Mouse (Mus musculus) spleen, adult 2 months (tissue): Measurements from ENCODE around the gene Arl14. TPM values are rescaled to one million over a fixed set of nuclear protein-coding genes. Genes with fewer than 3 reads are reported as not detected.
"Not testable (repeated sequence)": the region's sequence is repeated elsewhere in the genome, so short reads cannot be mapped to it uniquely, and the experiment has no call there.

Experiments
- DNase-seq, 2 experiments: peaks; one replicate each; pipeline versions ENCODE4 v3.0.0 to v3.0.0-alpha.2; 2012 to 2021; ENCODE audit warnings: low spot score in 2 of 2, low read depth in 1 of 2
- H3K27ac ChIP-seq: fragments of 200-500 bp; 2 replicates; pipeline ENCODE4 v1.5.1; 2012; ENCODE audit warnings: low read length, inconsistent platforms; ENCODE audit not compliant: insufficient read depth
- H3K27me3 ChIP-seq: fragments of 200-500 bp; 2 replicates; pipeline ENCODE4 v1.6.1; 2012; ENCODE audit warnings: mild to moderate bottlenecking, moderate library complexity, low read length, inconsistent platforms; ENCODE audit not compliant: control insufficient read depth, insufficient read depth
- H3K36me3 ChIP-seq: fragments of 200-500 bp; 2 replicates; pipeline ENCODE4 v1.6.1; 2012; ENCODE audit warnings: mild to moderate bottlenecking, low read length, inconsistent platforms; ENCODE audit not compliant: control insufficient read depth, insufficient read depth
- H3K4me1 ChIP-seq: fragments of 200-500 bp; 2 replicates; pipeline ENCODE4 v1.6.1; 2011; ENCODE audit warnings: inconsistent platforms; ENCODE audit not compliant: control insufficient read depth, insufficient read depth, insufficient read length
- H3K4me3 ChIP-seq: fragments of 200-500 bp; 2 replicates; pipeline ENCODE4 v1.5.1; 2011; ENCODE audit warnings: mild to moderate bottlenecking, inconsistent platforms; ENCODE audit not compliant: insufficient read depth, insufficient read length; ENCODE audit errors: extremely low read depth
- CTCF ChIP-seq: fragments of 200-500 bp; IDR thresholded peaks from 2 replicates; pipeline ENCODE4 v1.5.1; 2011; ENCODE audit warnings: mild to moderate bottlenecking, inconsistent platforms; ENCODE audit not compliant: insufficient read depth, insufficient read length, insufficient replicate concordance; ENCODE audit errors: extremely low read depth
- POLR2A ChIP-seq: fragments of 200-500 bp; IDR thresholded peaks from 2 replicates; pipeline ENCODE4 v1.6.1; 2011; ENCODE audit warnings: low read depth, low read length, inconsistent platforms
- WGBS: fragments of 180-500 bp; shearing (Covaris S2); methylation state at CpG from one replicate; pipeline ENCODE4 v1.1.7; 2018; 5-methylcytosine and 5-hydroxymethylcytosine counted together
- polyA plus RNA-seq: library from polyadenylated mRNA; depleted of rRNA; stranded (reverse); fragments of >200 nt; gene quantifications from 2 replicates; pipeline ENCODE4 v1.2.3, GENCODE M21; 2012

Gene Arl14
- polyA plus RNA-seq, 1 experiment, result not detected

DNA sequence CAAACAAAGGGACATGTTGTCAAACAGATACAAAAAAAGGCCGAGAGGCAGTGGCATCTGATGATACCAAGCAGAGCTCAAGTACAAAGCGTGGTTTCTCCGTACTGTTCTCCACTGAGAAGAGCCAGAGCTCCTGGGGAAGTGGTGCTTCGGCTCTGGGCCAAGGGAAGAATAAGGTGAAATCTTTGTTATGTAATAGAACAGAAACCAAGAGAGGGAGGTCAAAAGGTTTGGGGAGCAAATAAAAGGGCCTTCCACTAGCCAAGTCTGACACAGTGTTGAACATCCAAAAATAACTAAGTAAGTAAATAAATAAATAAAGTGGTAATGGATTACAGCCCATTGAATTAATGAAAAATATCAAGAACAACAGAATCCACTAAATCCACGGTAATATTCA is 17.0 kb downstream of the Arl14 start:
- no peak overlapping the region for H3K4me3 ChIP-seq
- DNase-seq, result no peak
- 80% methylated on average over 5 of the region's 5 CpGs for WGBS
- H3K27ac ChIP-seq, result no peak overlapping the region
- no peaks in the 10 kb centered on the region for H3K36me3 ChIP-seq
- TF ChIP-seq CTCF (no peak), POLR2A (no peak)
- no peaks in the 10 kb centered on the region for H3K4me1 ChIP-seq
- H3K27me3 ChIP-seq, result no peaks in the 10 kb centered on the region

- Histone ChIP-seq H3K4me3 (no peak overlapping the region), H3K36me3 (no peaks in the 10 kb centered on the region), H3K27me3 (no peaks in the 10 kb centered on the region), H3K4me1 (no peaks in the 10 kb centered on the region), H3K27ac (no peak overlapping the region)
- DNase-seq, result no peak
- no peak for TF ChIP-seq POLR2A
- TF ChIP-seq CTCF, result no peak
- 68% methylated on average over 1 of the region's 1 CpGs for WGBS
Measured at GRCm38 (mm10) chr3:69241020-69241419, 18.8 kb downstream of the Arl14 start.

- no peaks in the 10 kb centered on the region for H3K36me3 ChIP-seq
- WGBS, result 89% methylated on average over 17 of the region's 17 CpGs
- no peak overlapping the region for H3K27ac ChIP-seq
- no peak overlapping the region for H3K4me3 ChIP-seq
- no peaks in the 10 kb centered on the region for H3K27me3 ChIP-seq
- TF ChIP-seq CTCF (no peak), POLR2A (no peak)
- no peaks in the 10 kb centered on the region for H3K4me1 ChIP-seq
- no peak for DNase-seq
Measured at GRCm38 (mm10) chr3:69253096-69253866, 31.1 kb downstream of the Arl14 start.

DNA sequence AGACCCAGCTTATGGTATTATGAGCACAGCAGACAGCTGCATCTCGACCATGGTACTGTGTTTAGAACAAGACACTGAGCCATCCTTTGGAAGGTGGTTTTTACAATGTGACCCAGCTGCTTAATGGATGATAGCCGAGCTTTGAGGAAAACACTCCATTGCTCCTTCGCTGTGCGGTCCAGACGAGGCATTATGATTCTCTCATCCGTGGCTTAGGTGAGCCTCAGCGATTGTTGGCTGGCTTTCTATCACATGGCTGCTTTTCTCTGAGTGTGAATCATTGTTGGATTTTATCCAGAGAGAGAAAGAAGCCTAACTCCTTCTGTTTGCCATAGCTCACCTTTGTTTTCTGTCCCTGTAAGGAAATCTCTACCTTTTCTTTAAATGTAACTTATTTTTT is 32.5 kb downstream of the Arl14 start:
- H3K4me3 ChIP-seq, result no peak overlapping the region
- H3K36me3 ChIP-seq, result no peaks in the 10 kb centered on the region
- H3K4me1 ChIP-seq, result no peaks in the 10 kb centered on the region
- no peak overlapping the region for H3K27ac ChIP-seq
- no peak for TF ChIP-seq POLR2A
- no peak for TF ChIP-seq CTCF
- no peaks in the 10 kb centered on the region for H3K27me3 ChIP-seq
- WGBS, result 84% methylated on average over 7 of the region's 7 CpGs
- no peak for DNase-seq

- Histone ChIP-seq H3K4me1 (no peaks in the 10 kb centered on the region), H3K36me3 (no peaks in the 10 kb centered on the region), H3K27me3 (no peaks in the 10 kb centered on the region; the same call in 1 of the 2 replicates), H3K4me3 (no peak overlapping the region), H3K27ac (no peak overlapping the region)
- no peak for TF ChIP-seq POLR2A
- peak; percentile 18; the same call in 1 of the 2 replicates for TF ChIP-seq CTCF
- 5% methylated on average over 2 of the region's 2 CpGs for WGBS
- DNase-seq, result peak; percentile 29 to 51
Measured at GRCm38 (mm10) chr3:69257049-69257699, 35.0 kb downstream of the Arl14 start.

- TF ChIP-seq CTCF (no peak), POLR2A (no peak)
- Histone ChIP-seq H3K27me3 (no peaks in the 10 kb centered on the region; the same call in 1 of the 2 replicates), H3K36me3 (no peaks in the 10 kb centered on the region), H3K27ac (no peak overlapping the region), H3K4me1 (no peaks in the 10 kb centered on the region), H3K4me3 (no peak overlapping the region)
- WGBS, result 81% methylated on average over 7 of the region's 7 CpGs
- DNase-seq, result no peak
Measured at GRCm38 (mm10) chr3:69263010-69263643, 40.9 kb downstream of the Arl14 start.

DNA sequence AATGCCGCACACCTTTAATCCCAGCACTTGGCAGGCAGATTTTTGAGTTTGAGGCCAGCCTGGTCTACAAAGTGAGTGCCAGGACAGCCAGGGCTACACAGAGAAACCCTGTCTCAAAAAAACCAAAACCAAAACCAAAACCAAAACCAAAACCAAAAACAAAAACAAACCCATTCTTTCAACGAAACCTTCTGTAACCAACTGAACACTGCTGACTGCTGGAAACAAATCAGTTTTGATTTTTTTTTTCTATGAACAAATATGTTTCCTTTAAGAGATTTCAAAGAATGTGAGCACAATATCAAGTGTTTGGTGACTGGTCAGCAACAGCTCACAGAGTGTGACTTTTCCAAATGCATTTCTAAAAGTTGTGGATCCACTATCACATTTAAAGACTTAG is 42.1 kb downstream of the Arl14 start:
- not testable (repeated sequence) for H3K36me3 ChIP-seq, H3K4me1 ChIP-seq, H3K27me3 ChIP-seq, H3K27ac ChIP-seq, H3K4me3 ChIP-seq, DNase-seq
- 59% methylated on average over 2 of the region's 2 CpGs for WGBS
